Mouse (Mus musculus): ENCODE results near the gene Cyb5r3. TPM values are rescaled to one million over a fixed set of nuclear protein-coding genes. Genes with fewer than 3 reads are reported as not detected.

Cyb5r3 gene
- polyA plus RNA-seq, 1 experiment from 2014 or later, result 118 TPM

- 0 out of 2 replicates have a peak, but pooled peaks cover 5% of the 10 kb centered on the region for H3K4me1 ChIP-seq
- H3K9me3 ChIP-seq, result no peaks in the 10 kb centered on the region; the same call in 1 of the 2 replicates
- H3K27ac ChIP-seq, result peak overlapping the region; percentile 11; the same call in 1 of the 2 replicates
- H3K36me3 ChIP-seq, result no peaks in the 10 kb centered on the region
- WGBS, result 56% methylated on average over 5 of the region's 5 CpGs
- H3K9ac ChIP-seq, result no peak overlapping the region
- H3K4me3 ChIP-seq, result no peak overlapping the region
- ATAC-seq (ENCODE audit: insufficient number of reproducible peaks, insufficient read depth, low FRiP score, low TSS enrichment, low read depth), result no peak
- no peaks in the 10 kb centered on the region for H3K27me3 ChIP-seq
- no peak overlapping the region for H3K4me2 ChIP-seq
These were observed 10.0 kb upstream of the Cyb5r3 start for GRCm38 (mm10) chr15:83182351-83182750.

GRCm38 (mm10) chr15:83181800-83182330 lies 9.5 kb upstream of the Cyb5r3 start:
- WGBS, result 54% methylated on average over 4 of the region's 4 CpGs
- no peaks in the 10 kb centered on the region for H3K36me3 ChIP-seq
- no peaks in the 10 kb centered on the region for H3K27me3 ChIP-seq
- H3K4me2 ChIP-seq, result no peak overlapping the region
- no peaks in the 10 kb centered on the region; the same call in 1 of the 2 replicates for H3K9me3 ChIP-seq
- no peak for ATAC-seq (ENCODE audit: insufficient number of reproducible peaks, insufficient read depth, low FRiP score, low TSS enrichment, low read depth)
- no peak overlapping the region for H3K9ac ChIP-seq
- 0 out of 2 replicates have a peak, but pooled peaks cover 5% of the 10 kb centered on the region for H3K4me1 ChIP-seq
- H3K4me3 ChIP-seq, result no peak overlapping the region
- peak overlapping the region; percentile 11; the same call in 1 of the 2 replicates for H3K27ac ChIP-seq

- H3K27ac ChIP-seq, result no peak overlapping the region
- 88% methylated on average over 6 of the region's 6 CpGs for WGBS
- H3K27me3 ChIP-seq, result no peaks in the 10 kb centered on the region
- ATAC-seq (ENCODE audit: insufficient number of reproducible peaks, insufficient read depth, low FRiP score, low TSS enrichment, low read depth), result no peak
- no peak overlapping the region for H3K4me2 ChIP-seq
- H3K4me3 ChIP-seq, result no peak overlapping the region
- 0 out of 2 replicates have a peak, but pooled peaks cover 5% of the 10 kb centered on the region for H3K4me1 ChIP-seq
- H3K9ac ChIP-seq, result no peak overlapping the region
- H3K9me3 ChIP-seq, result no peaks in the 10 kb centered on the region; the same call in 1 of the 2 replicates
- no peaks in the 10 kb centered on the region for H3K36me3 ChIP-seq
These were observed 7.6 kb upstream of the Cyb5r3 start for GRCm38 (mm10) chr15:83180004-83180403.

GRCm38 (mm10) chr15:83176653-83177052 lies 4.3 kb upstream of the Cyb5r3 start:
- no peaks in the 10 kb centered on the region for H3K27me3 ChIP-seq
- peaks cover 6% of the 10 kb centered on the region for H3K4me1 ChIP-seq
- 83% methylated on average over 4 of the region's 4 CpGs for WGBS
- ATAC-seq (ENCODE audit: insufficient number of reproducible peaks, insufficient read depth, low FRiP score, low TSS enrichment, low read depth), result no peak
- H3K9me3 ChIP-seq, result no peaks in the 10 kb centered on the region; the same call in 1 of the 2 replicates
- no peak overlapping the region for H3K9ac ChIP-seq
- H3K36me3 ChIP-seq, result no peaks in the 10 kb centered on the region
- no peak overlapping the region for H3K4me3 ChIP-seq
- no peak overlapping the region for H3K27ac ChIP-seq
- H3K4me2 ChIP-seq, result no peak overlapping the region

- no peaks in the 10 kb centered on the region for H3K36me3 ChIP-seq
- H3K9me3 ChIP-seq, result no peaks in the 10 kb centered on the region
- no peak overlapping the region for H3K4me2 ChIP-seq
- H3K4me3 ChIP-seq, result no peak overlapping the region
- no peaks in the 10 kb centered on the region for H3K27me3 ChIP-seq
- WGBS, result 89% methylated on average over 14 of the region's 14 CpGs
- no peak overlapping the region for H3K27ac ChIP-seq
- ATAC-seq (ENCODE audit: insufficient number of reproducible peaks, insufficient read depth, low FRiP score, low TSS enrichment, low read depth), result no peak
- H3K9ac ChIP-seq, result no peak overlapping the region
- peaks cover 27% of the 10 kb centered on the region for H3K4me1 ChIP-seq
These were observed 1.8 kb upstream of the Cyb5r3 start for GRCm38 (mm10) chr15:83173914-83174884.

- 1% methylated on average over 67 of the region's 67 CpGs for WGBS
These were observed 495 bp downstream of the Cyb5r3 start for GRCm38 (mm10) chr15:83171712-83172481.

GRCm38 (mm10) chr15:83170956-83171659 lies 1.3 kb downstream of the Cyb5r3 start:
- peak overlapping the region; percentile 86 for H3K4me2 ChIP-seq
- no peaks in the 10 kb centered on the region for H3K9me3 ChIP-seq
- H3K36me3 ChIP-seq, result no peaks in the 10 kb centered on the region
- H3K27ac ChIP-seq, result 0 out of 2 replicates have a peak overlapping the region, but pooled peaks have one; percentile 85
- H3K9ac ChIP-seq, result peak overlapping the region; percentile 91
- ATAC-seq (ENCODE audit: insufficient number of reproducible peaks, insufficient read depth, low FRiP score, low TSS enrichment, low read depth), result no peak
- H3K27me3 ChIP-seq, result no peaks in the 10 kb centered on the region
- peaks cover 45% of the 10 kb centered on the region for H3K4me1 ChIP-seq
- peak overlapping the region; percentile 94 for H3K4me3 ChIP-seq
- 51% methylated on average over 8 of the region's 8 CpGs for WGBS

More at GRCm38 (mm10) chr15:83171712-83172481, 495 bp downstream of the Cyb5r3 start:
- H3K4me2 ChIP-seq, result peak overlapping the region; percentile 86
- H3K27me3 ChIP-seq, result no peaks in the 10 kb centered on the region
- peak overlapping the region; percentile 91 for H3K9ac ChIP-seq
- H3K27ac ChIP-seq, result peak overlapping the region; percentile 90
- no peaks in the 10 kb centered on the region for H3K9me3 ChIP-seq
- H3K4me1 ChIP-seq, result peaks cover 38% of the 10 kb centered on the region
- peak; percentile 93 for ATAC-seq (ENCODE audit: insufficient number of reproducible peaks, insufficient read depth, low FRiP score, low TSS enrichment, low read depth)
- H3K36me3 ChIP-seq, result no peaks in the 10 kb centered on the region
- H3K4me3 ChIP-seq, result peak overlapping the region; percentile 94

- 85% methylated on average over 8 of the region's 8 CpGs for WGBS
- H3K4me2 ChIP-seq, result peak overlapping the region; percentile 86; the same call in 1 of the 2 replicates
- peak overlapping the region; percentile 37; the same call in 1 of the 2 replicates for H3K9ac ChIP-seq
- H3K27ac ChIP-seq, result peak overlapping the region; percentile 22; the same call in 1 of the 2 replicates
- no peak overlapping the region for H3K4me3 ChIP-seq
- no peak for ATAC-seq (ENCODE audit: insufficient number of reproducible peaks, insufficient read depth, low FRiP score, low TSS enrichment, low read depth)
- no peaks in the 10 kb centered on the region for H3K27me3 ChIP-seq
- no peaks in the 10 kb centered on the region for H3K9me3 ChIP-seq
- H3K4me1 ChIP-seq, result peaks cover 47% of the 10 kb centered on the region
- H3K36me3 ChIP-seq, result peaks cover 5% of the 10 kb centered on the region; the same call in 1 of the 2 replicates
These were observed 2.3 kb downstream of the Cyb5r3 start for GRCm38 (mm10) chr15:83169772-83170722.

GRCm38 (mm10) chr15:83168875-83169771 lies 3.3 kb downstream of the Cyb5r3 start:
- Histone ChIP-seq H3K9me3 (no peaks in the 10 kb centered on the region), H3K36me3 (peaks cover 5% of the 10 kb centered on the region; the same call in 1 of the 2 replicates), H3K4me3 (no peak overlapping the region), H3K4me1 (peaks cover 50% of the 10 kb centered on the region), H3K27ac (peak overlapping the region; percentile 22; the same call in 1 of the 2 replicates), H3K27me3 (no peaks in the 10 kb centered on the region), H3K9ac (peak overlapping the region; percentile 37; the same call in 1 of the 2 replicates), H3K4me2 (no peak overlapping the region; the same call in 1 of the 2 replicates)
- no peak for ATAC-seq (ENCODE audit: insufficient number of reproducible peaks, insufficient read depth, low FRiP score, low TSS enrichment, low read depth)
- WGBS, result 65% methylated on average over 7 of the region's 7 CpGs

Measured in embryonic facial prominence, embryonic 13.5 days (tissue).